Mouse (Mus musculus) heart, adult 2 months (tissue): ENCODE measurements at regions not wholly inside any gene's neighbourhood (a gene's known extent, or its start where the extent isn't known, plus 50 kb on each side); places are given as distances from the start of the nearest gene placed in this dataset.

Experiments
- DNase-seq, 2 experiments: peaks; one replicate each; pipeline ENCODE4 v3.0.0; 2021
- H3K27ac ChIP-seq: fragments of 200-600 bp; 2 replicates; pipeline ENCODE4 v1.8.1; 2022
- H3K27me3 ChIP-seq: fragments of 200-500 bp; 2 replicates; pipeline ENCODE4 v1.6.1; 2012; ENCODE audit warnings: mild to moderate bottlenecking, low read length, inconsistent platforms, mixed read lengths; ENCODE audit not compliant: control insufficient read depth, insufficient read depth
- H3K36me3 ChIP-seq: fragments of 200-500 bp; 2 replicates; pipeline ENCODE4 v1.6.1; 2012; ENCODE audit warnings: low read length, inconsistent platforms; ENCODE audit not compliant: control insufficient read depth, insufficient read depth
- H3K4me1 ChIP-seq: fragments of 200-500 bp; 2 replicates; pipeline ENCODE4 v1.6.1; 2011; ENCODE audit warnings: low read length; ENCODE audit not compliant: control insufficient read depth, insufficient read depth
- H3K4me3 ChIP-seq: fragments of 200-600 bp; 2 replicates; pipeline ENCODE4 v1.8.1; 2022
- H3K79me2 ChIP-seq: fragments of 200-500 bp; replicated peaks from 2 replicates; pipeline ENCODE4 v1.6.1; 2012; ENCODE audit warnings: mild to moderate bottlenecking, inconsistent platforms, low read length, moderate library complexity, mixed read lengths; ENCODE audit not compliant: control insufficient read depth, insufficient read depth
- H3K9ac ChIP-seq: fragments of 200-500 bp; 2 replicates; pipeline ENCODE4 v1.6.1; 2012; ENCODE audit warnings: low read depth, mild to moderate bottlenecking, control low read depth, inconsistent platforms, low read length, mixed read lengths
- CTCF ChIP-seq: fragments of 200-600 bp; IDR thresholded peaks from 2 replicates; pipeline ENCODE4 v1.8.1; 2022; ENCODE audit warnings: antibody characterized with exemption, mild to moderate bottlenecking, moderate library complexity
- EP300 ChIP-seq: fragments of 200-500 bp; IDR thresholded peaks from 2 replicates; pipeline ENCODE4 v1.6.1; 2011; ENCODE audit warnings: low read depth, low read length, control low read depth; ENCODE audit not compliant: insufficient read depth
- POLR2A ChIP-seq: fragments of 200-500 bp; IDR thresholded peaks from 2 replicates; pipeline ENCODE4 v1.6.1; 2011; ENCODE audit warnings: mild to moderate bottlenecking, low read depth, low read length, control low read depth; ENCODE audit not compliant: insufficient read depth
- WGBS: fragments of 180-500 bp; shearing (Covaris S2); methylation state at CpG from one replicate; pipeline ENCODE4 v1.1.7; 2018; 5-methylcytosine and 5-hydroxymethylcytosine counted together
- intact Hi-C: fragments of 180-260 bp; cut with DNase I; formaldehyde crosslinking; loops from one replicate; pipeline ENCODE4 v1.15.1; 2025

- Histone ChIP-seq H3K4me3 (no peak overlapping the region), H3K4me1 (peaks cover 2% of the 10 kb centered on the region; the same call in 1 of the 2 replicates), H3K79me2 (no peaks in the 10 kb centered on the region), H3K9ac (no peak overlapping the region), H3K27me3 (no peaks in the 10 kb centered on the region), H3K27ac (peak overlapping the region; percentile 73), H3K36me3 (no peaks in the 10 kb centered on the region)
- intact Hi-C loops = loop anchor here (2.0 to 10.0 kb wide), 3 partner anchors 120 to 363 kb away; partner anchors contain the start of gene Prkx
- WGBS = 54% methylated on average over 2 of the region's 2 CpGs
- no peak for DNase-seq
- no peak for TF ChIP-seq EP300
- TF ChIP-seq CTCF = no peak
- TF ChIP-seq POLR2A = no peak
Measured at GRCm38 (mm10) chrX:77432001-77432565, 78.7 kb upstream of the Tbl1x start.

GRCm38 (mm10) chrX:77432846-77433810 lies 77.7 kb upstream of the Tbl1x start:
- intact Hi-C loops = loop anchor here (1.0 to 10.0 kb wide), 4 partner anchors 76 to 362 kb away; partner anchors contain the start of gene Prkx
- Histone ChIP-seq H3K4me1 (no peaks in the 10 kb centered on the region), H3K27ac (peak overlapping the region; percentile 73), H3K79me2 (no peaks in the 10 kb centered on the region), H3K4me3 (peak overlapping the region; percentile 43), H3K9ac (peak overlapping the region; percentile 48; the same call in 1 of the 2 replicates), H3K36me3 (no peaks in the 10 kb centered on the region), H3K27me3 (no peaks in the 10 kb centered on the region)
- 14% methylated on average over 24 of the region's 29 CpGs for WGBS
- peak; percentile 92 to 95 for DNase-seq
- TF ChIP-seq CTCF = peak; percentile 45
- TF ChIP-seq POLR2A = no peak
- 0 out of 2 replicates have a peak, but pooled peaks have one; percentile 22 for TF ChIP-seq EP300

GRCm38 (mm10) chrX:77433811-77434192 lies 77.0 kb upstream of the Tbl1x start:
- Histone ChIP-seq H3K27ac (peak overlapping the region; percentile 44), H3K9ac (peak overlapping the region; percentile 42; the same call in 1 of the 2 replicates), H3K79me2 (no peaks in the 10 kb centered on the region), H3K27me3 (no peaks in the 10 kb centered on the region), H3K36me3 (no peaks in the 10 kb centered on the region), H3K4me1 (no peaks in the 10 kb centered on the region), H3K4me3 (peak overlapping the region; percentile 43)
- TF ChIP-seq POLR2A (no peak), EP300 (no peak), CTCF (no peak)
- intact Hi-C loops = loop anchor here (1.0 to 10.0 kb wide), 4 partner anchors 75 to 361 kb away; partner anchors contain the start of gene Prkx
- WGBS = 14% methylated on average over 3 of the region's 3 CpGs
- DNase-seq = no peak

GRCm38 (mm10) chrX:77443852-77444492 lies 66.8 kb upstream of the Tbl1x start:
- intact Hi-C loops = no loop called here
- WGBS = 58% methylated on average over 3 of the region's 3 CpGs
- no peaks in the 10 kb centered on the region for H3K36me3 ChIP-seq
- H3K27me3 ChIP-seq = no peaks in the 10 kb centered on the region
- DNase-seq = no peak
- H3K4me1 ChIP-seq = no peaks in the 10 kb centered on the region
- no peak overlapping the region for H3K4me3 ChIP-seq
- TF ChIP-seq CTCF (no peak), POLR2A (no peak), EP300 (no peak)
- H3K27ac ChIP-seq = no peak overlapping the region
- no peak overlapping the region for H3K9ac ChIP-seq
- no peaks in the 10 kb centered on the region for H3K79me2 ChIP-seq

GRCm38 (mm10) chrX:77446755-77447154 lies 64.1 kb upstream of the Tbl1x start:
- WGBS = 76% methylated on average over 3 of the region's 3 CpGs
- H3K36me3 ChIP-seq = no peaks in the 10 kb centered on the region
- TF ChIP-seq POLR2A = no peak
- no peak for TF ChIP-seq EP300
- no peak for TF ChIP-seq CTCF
- DNase-seq = no peak
- intact Hi-C loops = no loop called here
- H3K4me3 ChIP-seq = no peak overlapping the region
- H3K79me2 ChIP-seq = no peaks in the 10 kb centered on the region
- H3K9ac ChIP-seq = no peak overlapping the region
- no peak overlapping the region for H3K27ac ChIP-seq
- H3K4me1 ChIP-seq = no peaks in the 10 kb centered on the region
- no peaks in the 10 kb centered on the region for H3K27me3 ChIP-seq
